Mouse (Mus musculus): ENCODE results near the gene Traf2. TPM values are rescaled to one million over a fixed set of nuclear protein-coding genes. Genes with fewer than 3 reads are reported as not detected.
A peak's percentile ranks its signal among the peaks of the same experiment; 100 is the strongest.

Gene Traf2
- polyA plus RNA-seq, 1 experiment from 2014 or later: 22.3 TPM

- Histone ChIP-seq H3K9me3 (replicated peaks) (no peaks in the 10 kb centered on the region), H3K27ac (ENCODE audit: poor library complexity, severe bottlenecking) (peak within 1 kb of the TSS; percentile 86), H3K27me3 (replicated peaks) (peaks cover 41% of the 10 kb centered on the region), H3K4me3 (peak within 1 kb of the TSS; percentile 72), H3K4me1 (replicated peaks) (peaks cover 55% of the 10 kb centered on the region), H3K36me3 (peaks cover 17% of the 10 kb centered on the region), H3K9ac (peak within 1 kb of the TSS; percentile 83), H3K4me2 (peak within 1 kb of the TSS; percentile 93)
- under 1% methylated on average over 43 of the region's 45 CpGs for WGBS
- peak; percentile 96 for ATAC-seq (ENCODE audit: insufficient number of reproducible peaks, low FRiP score)
Observed at GRCm38 (mm10) chr2:25574579-25575431, 28.1 kb upstream of the Traf2 start, which contains the start of the genes Mamdc4 and Phpt1. Gene Mamdc4 (minus strand): TSS chr2:25574845. Gene Phpt1 (minus strand): TSS chr2:25575224.

- ATAC-seq (ENCODE audit: insufficient number of reproducible peaks, low FRiP score): no peak
- Histone ChIP-seq H3K4me2 (peak overlapping the region; percentile 93), H3K9ac (peak overlapping the region; percentile 83), H3K9me3 (replicated peaks) (no peaks in the 10 kb centered on the region), H3K4me3 (peak overlapping the region; percentile 72), H3K27me3 (replicated peaks) (peaks cover 34% of the 10 kb centered on the region), H3K36me3 (peaks cover 24% of the 10 kb centered on the region), H3K27ac (ENCODE audit: poor library complexity, severe bottlenecking) (peak overlapping the region; percentile 75; the same call in 1 of the 2 replicates), H3K4me1 (replicated peaks) (peaks cover 48% of the 10 kb centered on the region)
- WGBS: 18% methylated on average over 11 of the region's 11 CpGs
Observed at GRCm38 (mm10) chr2:25574136-25574535, 27.4 kb upstream of the Traf2 start.

- ATAC-seq (ENCODE audit: insufficient number of reproducible peaks, low FRiP score): no peak
- Histone ChIP-seq H3K27me3 (replicated peaks) (peaks cover 24% of the 10 kb centered on the region), H3K4me2 (peak overlapping the region; percentile 93; the same call in 1 of the 2 replicates), H3K4me3 (0 out of 2 replicates have a peak overlapping the region, but pooled peaks have one; percentile 72), H3K9ac (peak overlapping the region; percentile 83; the same call in 1 of the 2 replicates), H3K27ac (ENCODE audit: poor library complexity, severe bottlenecking) (no peak overlapping the region), H3K4me1 (replicated peaks) (peaks cover 38% of the 10 kb centered on the region), H3K9me3 (replicated peaks) (no peaks in the 10 kb centered on the region), H3K36me3 (peaks cover 35% of the 10 kb centered on the region)
- 80% methylated on average over 2 of the region's 2 CpGs for WGBS
Observed at GRCm38 (mm10) chr2:25573068-25573467, 26.3 kb upstream of the Traf2 start.

- H3K27me3 ChIP-seq (replicated peaks): peaks cover 5% of the 10 kb centered on the region
- no peaks in the 10 kb centered on the region for H3K9me3 ChIP-seq (replicated peaks)
- no peak overlapping the region for H3K27ac ChIP-seq (ENCODE audit: poor library complexity, severe bottlenecking)
- ATAC-seq (ENCODE audit: insufficient number of reproducible peaks, low FRiP score): no peak
- 81% methylated on average over 4 of the region's 4 CpGs for WGBS
- peaks cover 27% of the 10 kb centered on the region for H3K4me1 ChIP-seq (replicated peaks)
- no peak overlapping the region for H3K9ac ChIP-seq
- H3K36me3 ChIP-seq: peaks cover 48% of the 10 kb centered on the region
- H3K4me3 ChIP-seq: no peak overlapping the region
- no peak overlapping the region for H3K4me2 ChIP-seq
Observed at GRCm38 (mm10) chr2:25571221-25571620, 24.5 kb upstream of the Traf2 start.

GRCm38 (mm10) chr2:25569323-25569722 lies 22.6 kb upstream of the Traf2 start:
- H3K27ac ChIP-seq (ENCODE audit: poor library complexity, severe bottlenecking): no peak overlapping the region
- peaks cover 17% of the 10 kb centered on the region for H3K4me1 ChIP-seq (replicated peaks)
- WGBS: 90% methylated on average over 3 of the region's 3 CpGs
- H3K9ac ChIP-seq: no peak overlapping the region
- H3K36me3 ChIP-seq: peaks cover 67% of the 10 kb centered on the region
- no peak overlapping the region for H3K4me3 ChIP-seq
- no peak overlapping the region for H3K4me2 ChIP-seq
- ATAC-seq (ENCODE audit: insufficient number of reproducible peaks, low FRiP score): no peak
- no peaks in the 10 kb centered on the region for H3K27me3 ChIP-seq (replicated peaks)
- no peaks in the 10 kb centered on the region for H3K9me3 ChIP-seq (replicated peaks)

- Histone ChIP-seq H3K4me1 (replicated peaks) (peaks cover 11% of the 10 kb centered on the region), H3K4me3 (no peak overlapping the region), H3K9me3 (replicated peaks) (no peaks in the 10 kb centered on the region), H3K27me3 (replicated peaks) (no peaks in the 10 kb centered on the region), H3K9ac (no peak overlapping the region; the same call in 1 of the 2 replicates), H3K4me2 (no peak overlapping the region), H3K36me3 (peaks cover 75% of the 10 kb centered on the region), H3K27ac (ENCODE audit: poor library complexity, severe bottlenecking) (no peak overlapping the region)
- 83% methylated on average over 6 of the region's 6 CpGs for WGBS
- ATAC-seq (ENCODE audit: insufficient number of reproducible peaks, low FRiP score): no peak
Observed at GRCm38 (mm10) chr2:25568473-25569019, 21.8 kb upstream of the Traf2 start.

GRCm38 (mm10) chr2:25566558-25566957 lies 19.8 kb upstream of the Traf2 start:
- no peak for ATAC-seq (ENCODE audit: insufficient number of reproducible peaks, low FRiP score)
- WGBS: 79% methylated on average over 6 of the region's 6 CpGs
- Histone ChIP-seq H3K4me1 (replicated peaks) (no peaks in the 10 kb centered on the region), H3K27ac (ENCODE audit: poor library complexity, severe bottlenecking) (no peak overlapping the region), H3K27me3 (replicated peaks) (no peaks in the 10 kb centered on the region), H3K9me3 (replicated peaks) (no peaks in the 10 kb centered on the region), H3K36me3 (peaks cover 89% of the 10 kb centered on the region), H3K9ac (no peak overlapping the region), H3K4me2 (no peak overlapping the region), H3K4me3 (no peak overlapping the region)

GRCm38 (mm10) chr2:25565741-25566140 lies 19.0 kb upstream of the Traf2 start:
- H3K4me2 ChIP-seq: no peak overlapping the region

GRCm38 (mm10) chr2:25561946-25562345 lies 15.2 kb upstream of the Traf2 start:
- 78% methylated on average over 9 of the region's 9 CpGs for WGBS
- Histone ChIP-seq H3K27me3 (replicated peaks) (no peaks in the 10 kb centered on the region), H3K4me1 (replicated peaks) (peaks cover 13% of the 10 kb centered on the region), H3K27ac (ENCODE audit: poor library complexity, severe bottlenecking) (no peak overlapping the region), H3K9ac (no peak overlapping the region), H3K9me3 (replicated peaks) (no peaks in the 10 kb centered on the region), H3K36me3 (peaks cover 68% of the 10 kb centered on the region), H3K4me2 (no peak overlapping the region), H3K4me3 (no peak overlapping the region)
- no peak for ATAC-seq (ENCODE audit: insufficient number of reproducible peaks, low FRiP score)

More at GRCm38 (mm10) chr2:25565741-25566140, 19.0 kb upstream of the Traf2 start:
- WGBS: 87% methylated on average over 8 of the region's 8 CpGs
- no peak for ATAC-seq (ENCODE audit: insufficient number of reproducible peaks, low FRiP score)
- H3K9me3 ChIP-seq (replicated peaks): no peaks in the 10 kb centered on the region
- no peak overlapping the region for H3K27ac ChIP-seq (ENCODE audit: poor library complexity, severe bottlenecking)
- H3K9ac ChIP-seq: no peak overlapping the region
- H3K4me3 ChIP-seq: no peak overlapping the region
- H3K4me1 ChIP-seq (replicated peaks): no peaks in the 10 kb centered on the region
- H3K36me3 ChIP-seq: peaks cover 91% of the 10 kb centered on the region
- no peaks in the 10 kb centered on the region for H3K27me3 ChIP-seq (replicated peaks)

- H3K9ac ChIP-seq: no peak overlapping the region
- H3K4me3 ChIP-seq: no peak overlapping the region
- WGBS: 87% methylated on average over 8 of the region's 8 CpGs
- no peak overlapping the region for H3K27ac ChIP-seq (ENCODE audit: poor library complexity, severe bottlenecking)
- no peaks in the 10 kb centered on the region for H3K9me3 ChIP-seq (replicated peaks)
- no peaks in the 10 kb centered on the region for H3K27me3 ChIP-seq (replicated peaks)
- no peak for ATAC-seq (ENCODE audit: insufficient number of reproducible peaks, low FRiP score)
- no peak overlapping the region for H3K4me2 ChIP-seq
- peaks cover 57% of the 10 kb centered on the region for H3K36me3 ChIP-seq
- H3K4me1 ChIP-seq (replicated peaks): peaks cover 17% of the 10 kb centered on the region
Observed at GRCm38 (mm10) chr2:25560551-25560950, 13.8 kb upstream of the Traf2 start.

GRCm38 (mm10) chr2:25558774-25559173 lies 12.0 kb upstream of the Traf2 start:
- ATAC-seq (ENCODE audit: insufficient number of reproducible peaks, low FRiP score): no peak
- Histone ChIP-seq H3K4me1 (replicated peaks) (peaks cover 17% of the 10 kb centered on the region), H3K4me3 (peak overlapping the region; percentile 100), H3K27me3 (replicated peaks) (no peaks in the 10 kb centered on the region), H3K9me3 (replicated peaks) (no peaks in the 10 kb centered on the region), H3K9ac (peak overlapping the region; percentile 99), H3K4me2 (peak overlapping the region; percentile 98), H3K27ac (ENCODE audit: poor library complexity, severe bottlenecking) (no peak overlapping the region), H3K36me3 (peaks cover 40% of the 10 kb centered on the region)
- 70% methylated on average over 6 of the region's 6 CpGs for WGBS
